Mouse (Mus musculus) adrenal gland (tissue): ENCODE results near the gene Nme8.

ENCODE experiments used
- intact Hi-C: fragments of 180-260 bp; cut with DNase I; formaldehyde crosslinking; loops from one replicate; pipeline ENCODE4 v1.15.1; 2025
- long read RNA-seq, 2 experiments: library from polyadenylated mRNA; unstranded; transcript quantifications; one replicate each; pipeline ENCODE4 v2.0.0; 2020; ENCODE audit warnings: borderline replicate concordance in 1 of 2; ENCODE audit not compliant: insufficient replicate concordance in 1 of 2

Nme8 gene
- long read RNA-seq, experiment 1: 0 reads
- long read RNA-seq, experiment 2: 0 reads

DNA sequence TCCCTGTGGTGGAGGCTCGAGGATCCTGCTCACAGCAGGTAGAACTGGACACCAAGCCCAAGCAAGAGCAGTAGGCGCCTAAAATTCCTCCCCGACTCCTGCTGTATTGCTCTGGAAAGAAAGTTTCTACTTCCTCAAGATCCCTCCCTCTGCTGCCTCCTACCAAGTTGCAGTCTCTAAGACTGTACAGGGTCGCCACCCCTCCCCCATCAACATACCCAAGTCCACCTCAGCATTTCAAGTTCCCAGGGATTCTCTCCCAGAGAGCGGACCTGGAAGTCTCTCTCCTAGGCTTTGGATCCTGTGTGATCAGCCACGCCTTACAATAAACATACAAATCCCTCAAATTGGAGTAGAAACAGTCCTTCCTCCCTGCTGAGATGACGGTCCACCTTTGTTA lies at the start of gene Nme8:
Gene Nme8 (minus strand): TSS at position 5 of the 400 bp plus-strand sequence.
- intact Hi-C loops: loop anchor here (2.0 to 5.0 kb wide), 2 partner anchors 575 to 595 kb away; no protein-coding TSS in a partner anchor

DNA sequence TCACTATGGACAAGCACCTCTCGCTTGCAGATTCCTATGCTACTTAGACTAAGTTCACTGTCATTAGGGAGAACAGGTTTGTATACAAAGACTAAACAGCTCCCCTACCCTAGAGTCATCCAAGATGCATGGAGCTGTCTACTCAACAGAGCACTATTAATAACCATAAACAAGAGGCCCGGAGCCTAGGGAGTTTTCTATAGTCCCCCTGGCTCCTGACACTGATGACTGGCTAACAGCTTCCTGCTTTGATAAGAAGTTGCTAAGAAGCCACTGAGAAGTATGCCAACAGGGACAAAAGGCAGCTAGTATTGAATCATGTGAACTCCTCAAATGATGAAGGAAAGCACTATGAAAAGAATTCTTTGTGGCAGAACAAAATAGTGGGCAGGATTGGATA lies 48.1 kb upstream of the Nme8 start:
- intact Hi-C loops: no loop called here

DNA sequence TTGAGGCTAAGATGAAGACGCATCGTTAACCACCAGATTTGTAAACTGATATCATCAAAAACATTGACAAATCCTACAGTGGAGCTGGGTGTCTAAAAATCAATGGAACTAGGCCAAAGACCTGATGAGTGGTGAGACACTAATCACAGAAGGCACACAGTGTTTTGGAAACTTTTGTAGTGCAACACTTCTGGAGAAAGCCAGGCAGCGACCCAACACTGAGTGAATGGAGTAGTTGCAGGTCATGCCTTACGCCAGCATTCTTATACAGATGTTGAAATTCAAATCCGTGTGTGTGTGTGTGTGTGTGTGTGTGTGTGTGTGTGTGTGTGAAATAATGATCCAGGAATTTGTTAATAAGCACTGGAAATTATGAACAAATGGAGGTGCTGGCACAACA lies 46.9 kb upstream of the Nme8 start:
- intact Hi-C loops: no loop called here

DNA sequence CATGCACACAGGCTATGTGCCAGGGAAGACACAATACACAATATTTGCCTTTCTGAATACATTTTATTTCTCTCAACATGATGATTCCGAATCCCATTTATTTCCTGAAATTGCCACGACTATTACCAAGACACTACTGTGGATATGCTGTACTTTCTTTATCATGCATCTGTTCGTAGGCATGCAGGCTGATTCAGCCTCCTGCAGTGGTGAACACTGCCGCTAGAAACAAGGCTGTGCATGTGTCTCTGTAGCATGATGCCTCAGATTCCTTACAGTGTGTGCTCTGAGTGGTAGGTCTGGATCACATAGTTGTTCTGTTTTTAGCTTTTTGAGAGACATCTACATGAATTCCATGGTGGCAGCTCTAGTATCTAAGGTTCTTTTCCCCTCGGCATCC lies 37.0 kb upstream of the Nme8 start:
- intact Hi-C loops: no loop called here

DNA sequence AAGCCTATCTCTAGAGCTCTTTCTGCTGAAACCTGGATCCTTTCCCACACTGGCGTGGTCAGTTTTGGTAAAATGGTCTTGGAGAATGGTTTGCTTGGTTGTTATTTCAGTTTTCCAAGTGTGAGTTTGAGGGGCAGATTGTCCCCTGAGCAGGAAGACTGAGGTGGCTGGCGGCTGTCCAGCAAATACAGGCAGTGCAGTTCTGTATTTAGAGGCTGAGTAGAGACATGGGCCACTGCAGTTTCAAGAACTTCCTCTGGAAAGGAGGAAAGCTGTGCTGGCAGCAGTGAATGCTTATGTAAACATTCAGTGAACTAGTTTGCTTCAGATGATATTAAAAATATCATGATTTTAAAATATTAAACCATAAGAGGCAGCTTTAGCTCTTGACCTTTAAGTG lies 33.2 kb upstream of the Nme8 start:
- intact Hi-C loops: no loop called here

DNA sequence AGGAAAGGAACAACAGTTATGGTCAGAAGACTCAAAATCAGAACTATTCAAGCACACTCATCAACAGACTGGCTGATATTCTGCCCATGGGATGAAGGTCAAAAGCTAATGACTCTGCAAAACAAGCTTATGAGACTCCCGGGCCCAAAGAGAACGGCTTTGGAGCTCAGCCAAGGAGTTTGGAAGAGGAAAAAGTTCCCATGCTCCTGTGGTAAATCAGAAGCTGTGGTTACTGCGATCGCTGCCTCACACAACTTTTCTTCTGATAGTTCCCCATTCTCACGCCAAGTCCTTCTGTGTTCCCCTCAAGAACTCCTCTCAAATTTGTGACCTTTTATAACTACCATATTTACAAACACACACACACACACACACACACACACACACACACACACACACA lies 21.4 kb upstream of the Nme8 start:
- intact Hi-C loops: no loop called here

DNA sequence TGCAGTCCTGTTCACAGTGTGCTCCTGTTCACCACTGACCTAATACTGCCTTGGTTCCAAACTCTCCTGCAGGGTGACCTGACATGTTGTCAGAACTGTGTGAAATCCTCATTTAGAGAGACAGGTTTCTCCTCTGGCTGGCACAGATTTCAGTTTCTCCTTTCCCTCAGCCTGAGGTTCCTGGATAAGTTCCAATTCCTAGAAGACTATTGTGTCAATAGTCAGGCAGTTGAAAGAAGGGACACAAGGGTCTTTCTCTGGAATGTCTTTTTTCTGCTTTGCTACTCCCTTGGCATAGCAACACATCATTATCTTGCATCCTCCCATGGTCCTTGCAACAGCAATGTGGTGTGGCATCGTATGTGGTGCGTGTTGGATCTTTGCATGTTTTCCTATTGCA lies 19.6 kb upstream of the Nme8 start:
- intact Hi-C loops: no loop called here

DNA sequence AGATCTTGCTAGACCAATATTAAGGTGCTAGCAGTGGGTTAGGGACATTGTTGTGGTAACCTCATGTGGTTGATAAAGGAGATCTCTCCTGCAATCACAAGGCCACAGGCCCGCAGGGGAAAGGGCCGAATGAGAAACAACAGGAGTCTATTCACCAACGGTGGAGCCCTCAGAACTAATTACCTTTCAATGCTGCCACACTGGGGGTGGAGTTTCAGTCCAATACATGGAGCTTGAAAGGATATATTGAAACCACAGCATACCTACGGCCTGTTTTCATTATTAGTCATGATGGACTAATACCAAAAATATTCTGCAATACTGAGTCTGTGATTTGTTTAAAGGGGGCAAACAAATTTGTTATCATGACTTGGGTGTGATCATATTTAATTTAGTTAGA lies 6.2 kb upstream of the Nme8 start:
- intact Hi-C loops: loop anchor here (10.0 kb wide), 1 partner anchor 781 kb away; no protein-coding TSS in a partner anchor

DNA sequence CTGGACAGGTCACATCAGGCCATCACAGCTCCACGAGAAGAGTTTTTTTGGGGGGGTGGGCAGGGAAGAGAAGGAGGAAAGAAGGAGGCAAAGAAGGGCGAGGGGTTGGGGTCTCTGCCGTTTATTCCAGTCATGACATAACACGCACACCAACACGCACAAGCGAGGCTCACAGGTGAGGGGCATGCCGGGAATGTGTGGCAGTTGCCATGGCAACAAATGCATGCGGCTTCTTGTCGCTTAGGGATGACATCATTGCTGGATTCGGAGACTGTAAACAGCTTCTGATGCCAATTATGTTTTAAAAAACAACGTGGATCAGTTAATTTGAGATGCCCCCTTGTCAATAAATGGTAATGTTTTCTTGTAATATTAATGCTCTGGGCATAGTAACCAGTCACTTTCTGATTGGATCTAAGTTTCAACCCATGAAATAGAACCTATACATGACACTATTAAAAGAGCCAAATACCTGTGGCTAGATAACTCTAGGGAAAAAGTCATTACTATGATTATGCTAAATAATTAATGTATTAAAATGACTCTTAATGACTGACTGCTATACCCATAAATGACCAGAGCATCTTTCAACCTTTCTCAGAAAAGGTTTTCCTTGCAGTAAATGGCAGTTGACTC lies 4.0 kb upstream of the Nme8 start:
- intact Hi-C loops: loop anchor here (10.0 kb wide), 1 partner anchor 783 kb away; no protein-coding TSS in a partner anchor

DNA sequence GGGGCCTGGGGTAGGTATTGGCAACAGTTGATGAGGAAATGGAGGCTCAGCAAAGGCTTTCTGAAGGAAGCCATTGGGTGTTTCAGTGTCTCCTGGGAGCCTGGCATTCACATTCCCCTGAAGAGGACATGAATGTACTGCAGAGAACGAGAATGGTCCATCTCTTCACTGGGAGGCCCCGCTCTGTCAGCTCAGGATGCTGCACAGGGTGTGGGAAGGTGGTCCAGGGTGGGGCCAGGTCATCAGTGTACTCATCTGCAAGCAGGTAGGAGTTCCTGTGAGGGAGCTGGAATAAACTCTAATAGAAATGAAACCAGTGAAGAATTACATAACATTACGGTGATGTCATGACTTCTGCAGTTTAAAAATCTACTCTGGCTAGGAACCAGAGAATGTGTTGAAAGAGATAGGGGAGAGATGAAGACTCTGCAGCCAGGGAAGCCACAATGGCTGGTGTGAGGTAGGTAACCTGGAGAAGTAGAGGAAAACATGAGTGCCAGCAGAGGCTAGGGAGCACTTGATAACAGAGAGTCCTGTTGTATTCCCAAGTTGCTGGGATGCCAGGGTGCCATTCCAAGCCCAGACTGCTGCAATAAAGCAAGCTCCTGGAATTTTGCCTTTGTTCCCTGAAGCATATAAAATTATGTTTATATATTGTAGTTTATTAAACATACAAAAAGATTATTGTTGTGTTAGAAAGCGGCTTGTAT lies 3.3 kb upstream of the Nme8 start:
- intact Hi-C loops: loop anchor here (10.0 kb wide), 1 partner anchor 784 kb away; no protein-coding TSS in a partner anchor

DNA sequence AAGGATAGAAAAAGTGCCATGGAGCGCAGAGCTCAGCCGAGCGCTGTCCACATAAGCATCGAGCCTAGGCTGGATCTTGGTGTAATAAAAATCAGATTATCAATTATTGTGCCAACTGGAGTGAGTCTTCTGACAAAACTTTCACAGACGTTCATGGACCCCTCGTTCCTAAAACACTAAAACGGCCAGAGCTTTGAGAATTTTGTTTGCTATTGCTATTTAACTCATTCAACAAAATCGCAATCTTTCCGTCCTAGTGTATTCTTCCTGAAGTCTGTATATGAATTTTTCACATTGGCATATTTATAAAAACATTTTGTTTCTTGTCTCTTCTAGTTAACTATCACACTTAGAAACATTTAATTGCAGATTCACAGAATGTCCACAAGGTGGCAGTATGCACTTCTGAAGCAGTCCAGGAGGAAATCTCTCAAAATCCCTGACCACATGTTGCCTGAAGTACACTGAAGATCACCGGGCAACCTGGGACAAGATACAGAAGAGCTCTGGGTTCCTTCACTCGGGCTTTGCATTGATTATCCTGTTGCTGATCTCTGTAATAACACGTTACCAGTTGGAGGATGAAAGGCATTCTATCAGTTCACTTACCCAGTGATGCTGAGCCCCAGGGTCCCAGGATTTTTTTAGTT lies 1.1 kb upstream of the Nme8 start:
- intact Hi-C loops: loop anchor here (2.0 to 5.0 kb wide), 2 partner anchors 574 to 594 kb away; no protein-coding TSS in a partner anchor

DNA sequence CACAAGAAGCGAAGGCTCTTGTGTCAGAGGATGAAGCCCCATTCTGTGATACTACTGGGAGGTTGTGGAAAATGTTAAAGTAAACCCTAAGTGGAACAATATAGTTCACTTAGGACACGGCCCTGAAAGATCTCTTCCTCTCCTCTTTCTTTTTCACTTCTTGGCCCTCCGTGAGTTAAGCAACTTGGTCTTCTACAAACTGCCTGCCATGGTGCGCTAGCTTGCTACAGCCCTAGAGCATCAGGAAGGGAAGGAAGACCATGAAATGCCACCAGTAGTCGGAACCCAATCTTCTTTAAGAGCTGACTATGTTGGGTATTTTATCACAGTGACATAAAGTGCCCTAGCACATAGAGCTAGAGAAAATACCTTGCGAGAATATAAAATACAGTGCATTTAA lies 7.2 kb downstream of the Nme8 start:
- intact Hi-C loops: no loop called here

DNA sequence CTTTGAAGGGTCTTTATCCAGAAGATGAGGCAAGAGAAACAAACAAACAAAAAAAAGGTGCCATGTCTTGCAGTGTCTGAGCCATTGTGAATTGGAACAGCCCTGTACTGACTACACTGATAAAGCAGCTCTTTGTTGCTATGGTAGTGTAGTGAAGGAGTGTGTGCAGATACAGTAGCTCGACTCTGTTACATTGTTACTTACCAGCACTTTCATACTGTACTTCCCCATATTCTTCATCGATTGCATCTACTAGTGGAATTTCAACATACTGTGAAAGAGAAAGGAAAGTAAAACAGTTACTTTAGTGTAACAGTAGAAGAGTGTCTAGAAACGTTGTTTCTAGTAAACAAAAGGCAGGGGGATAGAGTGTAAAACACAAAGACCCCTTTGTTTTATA lies 7.6 kb downstream of the Nme8 start:
- intact Hi-C loops: no loop called here

DNA sequence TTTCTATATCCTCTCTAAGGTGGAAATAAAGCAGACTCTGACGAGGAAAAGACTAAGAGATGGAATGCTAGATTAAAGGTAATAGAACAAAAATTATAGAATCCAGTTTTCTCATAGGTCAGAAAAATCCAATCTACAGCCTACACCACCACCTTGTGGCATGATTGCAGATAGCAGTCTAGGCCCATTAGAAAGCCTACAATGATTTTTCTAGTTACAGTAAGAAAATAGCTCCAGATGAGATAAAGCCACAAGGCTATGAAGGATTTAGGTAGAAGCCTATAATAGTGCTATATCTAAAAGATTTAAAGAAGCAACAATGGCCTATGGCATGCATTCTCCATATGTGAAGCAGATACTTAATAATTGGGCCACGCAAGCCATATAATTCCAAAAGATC lies 13.6 kb downstream of the Nme8 start:
- intact Hi-C loops: loop anchor here (5.0 kb wide), 1 partner anchor 507 kb away; no protein-coding TSS in a partner anchor

DNA sequence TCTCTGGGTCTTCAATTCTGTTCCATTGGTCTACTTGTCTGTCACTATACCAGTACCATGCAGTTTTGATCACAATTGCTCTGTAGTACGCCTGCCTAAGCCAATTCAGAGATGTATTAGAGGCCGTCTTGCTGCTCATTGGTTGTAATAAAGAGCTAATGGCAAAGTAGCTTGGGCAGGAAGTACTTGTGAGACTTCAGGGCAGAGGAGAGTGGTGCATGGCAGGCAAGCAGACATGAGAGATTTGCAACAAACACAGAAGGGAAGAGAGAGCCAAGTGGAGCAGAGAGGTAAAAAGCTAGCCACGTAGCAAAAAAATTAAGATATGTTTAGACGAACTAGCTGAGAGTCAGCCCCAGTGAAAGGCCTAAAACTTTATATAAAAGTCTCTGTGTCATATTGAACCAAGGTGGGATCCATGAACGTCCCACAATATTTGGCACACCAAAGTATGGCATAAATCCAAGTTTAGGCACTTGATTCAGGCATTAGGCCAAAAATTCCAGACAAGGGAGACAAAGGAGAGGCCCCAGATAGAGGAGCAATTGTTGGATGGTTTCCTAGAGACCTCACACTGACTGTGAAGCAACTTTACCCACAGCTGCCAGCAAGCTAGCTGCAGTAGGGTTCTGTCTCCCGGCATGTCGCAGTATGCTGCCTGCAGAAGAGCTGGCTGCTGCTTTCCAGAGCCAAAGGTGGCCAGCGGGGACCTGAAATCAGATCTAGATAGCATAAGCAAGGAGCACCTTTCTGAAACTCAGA lies 14.5 kb downstream of the Nme8 start:
- intact Hi-C loops: loop anchor here (5.0 kb wide), 1 partner anchor 506 kb away; no protein-coding TSS in a partner anchor

DNA sequence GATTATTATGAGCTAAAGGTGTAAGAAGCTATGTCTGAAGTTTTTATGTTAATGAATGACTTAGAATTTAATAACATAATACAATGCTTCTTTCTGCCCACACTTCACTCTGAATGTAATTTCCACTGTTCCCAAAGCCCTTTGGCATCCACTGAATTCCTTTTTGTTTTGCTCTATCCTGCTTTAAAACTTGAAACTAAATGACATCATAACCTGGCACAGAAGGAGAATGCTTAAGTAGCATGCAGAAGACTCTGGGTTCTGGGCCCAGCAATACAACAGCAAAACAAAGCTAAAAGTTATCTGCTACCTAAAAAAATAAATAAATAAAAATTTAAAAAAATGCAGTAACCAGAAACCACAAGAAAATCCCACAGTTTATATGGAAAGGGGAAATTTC lies 23.0 kb downstream of the Nme8 start:
- intact Hi-C loops: no loop called here

DNA sequence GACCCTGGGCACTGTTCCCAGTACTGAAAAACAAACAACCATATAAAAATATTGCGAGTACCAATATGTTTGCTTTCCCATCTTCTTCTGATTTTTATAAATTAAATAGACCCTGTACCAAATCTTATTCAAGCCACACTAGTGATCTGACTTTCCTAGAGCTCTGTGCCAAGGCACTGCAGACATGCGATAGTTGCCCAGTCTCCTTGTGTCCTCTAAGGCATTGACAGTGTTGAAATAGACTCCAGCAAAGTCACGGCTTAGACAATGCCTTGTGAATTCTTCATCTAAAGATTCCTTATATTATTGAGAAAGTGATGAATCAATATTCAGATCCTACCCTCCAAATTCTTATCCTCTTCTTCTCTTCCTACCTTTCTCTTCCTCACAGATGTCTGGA lies 23.6 kb downstream of the Nme8 start:
- intact Hi-C loops: no loop called here

DNA sequence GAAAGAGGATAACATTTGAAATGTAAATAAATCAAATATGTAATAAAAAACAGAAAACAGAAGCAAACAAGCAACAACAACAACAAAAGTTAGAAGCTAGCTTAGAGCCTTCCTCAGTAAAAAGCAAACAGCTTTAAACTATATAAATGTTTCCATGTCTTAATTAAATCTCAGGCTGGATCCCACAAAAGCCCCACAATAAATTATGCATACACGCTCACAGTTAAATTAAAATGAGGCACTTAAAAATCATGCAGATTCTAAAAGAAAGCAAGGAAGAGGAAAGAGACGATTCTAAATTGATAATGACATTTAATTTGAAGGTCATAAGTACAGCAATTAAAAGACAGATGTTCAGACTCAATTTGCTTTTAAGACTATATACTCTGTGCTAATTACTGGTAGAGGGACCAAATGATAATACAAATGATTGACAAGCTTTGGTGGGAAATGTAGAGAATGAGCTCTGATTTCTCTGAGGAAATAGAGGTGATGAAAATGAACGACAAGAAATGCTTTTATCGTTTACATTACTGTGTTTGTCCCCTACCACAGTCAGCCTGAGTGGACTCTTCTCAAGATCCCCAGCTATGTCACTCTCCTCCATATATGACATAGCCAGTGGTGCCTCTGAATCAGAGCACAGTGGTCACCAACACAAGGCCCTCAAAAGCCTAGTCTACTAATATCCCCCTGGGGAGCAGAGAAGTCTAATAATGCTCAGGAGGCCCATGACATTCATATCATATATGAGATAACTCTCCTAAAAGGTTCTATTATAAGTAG lies 29.0 kb downstream of the Nme8 start:
- intact Hi-C loops: no loop called here

DNA sequence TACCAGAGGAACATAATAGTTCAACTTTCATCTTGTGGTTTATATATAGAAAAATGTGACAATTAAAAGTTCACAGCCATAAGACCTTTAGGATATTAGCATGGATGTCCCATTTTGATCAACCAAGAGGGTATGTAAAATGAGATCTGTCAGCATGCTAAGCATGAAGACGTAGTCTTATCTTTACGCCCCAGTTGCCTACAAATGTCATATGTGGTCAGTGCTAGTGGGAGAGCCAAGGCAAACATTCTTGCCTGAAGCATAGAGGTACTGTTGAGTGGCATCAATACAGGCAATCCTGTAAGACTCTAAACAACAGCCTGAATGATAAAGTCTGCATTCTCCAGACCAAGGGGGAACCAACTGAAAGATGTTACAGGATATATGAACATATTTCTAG lies 45.2 kb downstream of the Nme8 start:
- intact Hi-C loops: no loop called here

DNA sequence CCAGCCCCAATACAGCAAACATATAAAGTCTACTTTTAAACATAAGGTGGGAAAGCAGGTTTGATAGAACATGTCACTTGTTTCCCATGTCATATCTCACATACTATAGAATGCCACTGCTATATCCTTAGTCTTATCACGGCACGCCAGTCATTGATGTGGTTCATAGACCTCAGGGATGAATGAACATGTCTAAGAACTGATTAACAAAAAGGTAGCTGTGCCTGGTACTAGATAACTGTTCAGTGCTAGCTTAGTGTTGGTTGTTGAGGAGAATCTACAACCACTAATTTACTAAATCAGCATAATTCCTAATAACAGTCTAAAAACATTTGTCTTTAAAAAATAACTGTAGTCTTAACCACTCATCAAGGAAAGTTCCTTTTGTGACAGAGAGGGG lies 47.8 kb downstream of the Nme8 start:
- intact Hi-C loops: no loop called here

DNA sequence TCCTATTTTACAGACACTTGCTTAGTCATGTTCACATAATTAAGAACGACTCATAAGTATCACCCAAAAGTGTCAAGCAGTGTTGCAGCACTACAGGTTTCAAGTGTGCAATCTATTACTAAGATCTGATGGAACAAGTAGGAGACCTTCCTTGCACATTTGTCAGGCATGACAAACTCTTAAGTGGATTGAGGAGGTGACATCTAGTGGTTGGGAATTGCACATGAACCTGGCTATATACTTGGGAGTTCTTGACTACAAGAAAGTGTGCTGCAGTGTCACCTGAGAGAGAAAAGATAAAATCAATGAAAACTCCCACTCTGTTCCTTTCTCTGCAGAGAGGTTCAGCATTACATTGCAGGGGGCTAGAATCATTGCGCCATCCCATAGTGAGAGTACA lies 53.4 kb downstream of the Nme8 start:
- intact Hi-C loops: loop anchor here (2.0 to 5.0 kb wide), 3 partner anchors 207 to 467 kb away; no protein-coding TSS in a partner anchor
